Mouse (Mus musculus) adrenal gland (tissue): ENCODE data around the gene Wdr70.

Experiments used
- intact Hi-C: fragments of 180-260 bp; cut with DNase I; formaldehyde crosslinking; loops from one replicate; pipeline ENCODE4 v1.15.1; 2025
- microRNA-seq, 2 experiments: library from miRNA; unstranded; fragments of <30 nt; microRNA quantifications; one replicate each; pipeline ENCODE4; 2019

The Wdr70 gene

DNA sequence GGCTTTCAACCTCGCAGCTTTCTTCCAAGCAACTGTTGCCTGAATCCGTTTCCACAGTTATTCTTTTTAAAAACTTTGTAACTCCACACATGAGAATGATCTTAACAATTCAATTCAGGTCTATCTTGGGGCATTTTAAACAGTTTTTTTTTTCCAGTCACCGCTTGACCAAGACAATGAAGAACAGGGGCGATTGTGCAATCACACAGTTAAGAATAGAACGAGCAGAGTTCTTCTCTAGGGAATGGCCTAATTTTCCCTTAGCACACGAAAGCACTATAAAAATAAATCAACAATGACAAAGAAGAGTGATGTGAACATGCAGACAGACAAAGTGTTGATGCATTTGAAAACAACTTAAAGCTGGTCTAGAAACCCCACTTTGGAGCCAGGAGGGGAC lies 223.1 kb downstream of the Wdr70 start:
- intact Hi-C loops, result no loop called here

DNA sequence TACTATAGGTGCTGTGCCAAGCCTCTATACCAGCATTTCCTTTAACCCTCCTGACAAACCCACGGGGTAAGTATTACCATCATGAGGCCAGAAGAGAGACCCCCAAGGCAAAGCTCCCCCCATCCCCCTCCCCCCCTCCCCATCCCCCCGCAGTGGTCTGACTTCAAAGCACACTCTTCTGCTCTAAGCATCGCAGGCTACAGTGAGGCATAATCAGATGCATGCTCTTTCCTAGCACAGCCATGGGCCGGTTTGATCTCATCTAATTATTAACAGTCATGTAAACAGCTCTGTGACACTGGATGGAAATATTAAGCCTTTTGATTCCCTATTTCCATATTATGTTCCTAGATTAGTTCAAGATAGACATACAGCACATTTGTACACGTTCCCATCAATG lies 226.5 kb downstream of the Wdr70 start:
- intact Hi-C loops, result no loop called here

DNA sequence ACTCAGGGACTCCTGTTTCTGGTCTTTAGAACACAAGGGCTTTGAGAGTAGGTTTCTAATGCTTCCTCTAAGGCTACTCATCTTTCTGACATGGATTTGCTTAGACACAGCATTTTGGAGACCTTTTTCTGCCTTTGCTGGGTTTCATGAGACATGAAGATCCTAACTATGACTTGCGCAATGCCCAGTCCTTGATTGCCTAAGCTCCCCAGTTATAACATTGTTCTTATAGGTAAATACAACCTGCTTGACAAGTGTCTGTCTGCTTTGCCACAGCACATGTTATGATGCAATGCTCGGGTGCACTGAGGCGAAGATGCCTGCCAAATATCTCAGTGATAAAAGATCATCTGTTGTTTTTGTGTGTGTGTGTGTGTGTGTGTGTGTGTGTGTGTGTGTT lies 233.7 kb downstream of the Wdr70 start:
- intact Hi-C loops, result no loop called here

DNA sequence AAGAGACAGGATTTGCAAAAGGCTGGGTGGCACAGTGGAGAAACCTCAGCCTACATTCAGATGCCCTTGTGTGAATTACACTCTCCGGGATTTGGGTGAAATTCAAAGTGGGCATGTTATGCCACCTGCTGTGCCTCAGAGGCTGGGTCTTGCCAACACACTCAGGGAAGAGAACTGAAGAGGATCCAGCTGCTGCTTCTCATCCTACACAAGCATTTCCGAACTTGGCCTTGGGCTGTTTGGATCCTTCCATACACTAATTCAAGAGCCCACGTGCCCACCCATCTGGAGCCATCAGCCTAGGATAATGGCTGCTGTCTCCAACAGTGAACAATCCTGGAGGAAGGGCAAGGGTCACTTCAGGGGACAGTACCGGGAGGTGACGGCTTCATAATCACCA lies 235.7 kb downstream of the Wdr70 start:
- intact Hi-C loops, result no loop called here

DNA sequence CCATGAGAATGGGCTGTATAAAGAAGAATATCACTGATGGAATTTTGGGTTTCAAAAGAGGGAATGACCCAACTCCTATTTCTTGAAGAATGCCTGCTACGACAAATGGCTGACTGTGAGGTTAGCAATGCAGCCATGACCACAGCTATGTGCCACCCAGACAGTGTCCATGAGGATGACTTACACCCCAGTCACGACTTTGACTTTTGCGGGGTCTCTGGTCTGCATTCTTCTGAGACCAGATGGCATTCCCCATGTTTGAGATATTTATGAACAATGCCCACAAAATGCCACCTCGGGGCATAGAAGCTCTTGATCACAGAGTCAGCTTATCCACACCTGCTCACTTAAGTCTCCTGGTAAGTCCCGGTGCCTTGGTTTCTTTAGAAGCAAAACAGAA lies 236.1 kb downstream of the Wdr70 start:
- intact Hi-C loops, result no loop called here

DNA sequence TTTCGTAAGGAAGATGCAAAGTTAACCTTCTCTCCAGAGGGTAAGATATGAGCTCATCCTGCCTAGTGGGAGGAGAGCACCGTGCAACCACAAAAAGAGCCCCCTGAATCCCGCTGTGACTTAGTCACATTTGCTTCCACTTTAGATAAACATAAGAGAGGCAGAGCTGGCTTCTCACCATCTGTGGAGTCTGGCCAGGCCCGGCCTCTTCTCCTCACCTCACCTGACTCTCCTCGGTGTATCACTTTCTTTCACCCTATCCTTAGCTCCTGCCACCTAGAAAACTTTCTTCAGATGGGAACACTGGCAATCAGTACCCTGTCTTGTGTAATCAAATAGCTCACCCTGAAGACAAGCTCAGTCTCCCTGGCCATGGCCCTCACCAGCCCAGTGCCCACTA lies 240.2 kb downstream of the Wdr70 start:
- intact Hi-C loops, result no loop called here

DNA sequence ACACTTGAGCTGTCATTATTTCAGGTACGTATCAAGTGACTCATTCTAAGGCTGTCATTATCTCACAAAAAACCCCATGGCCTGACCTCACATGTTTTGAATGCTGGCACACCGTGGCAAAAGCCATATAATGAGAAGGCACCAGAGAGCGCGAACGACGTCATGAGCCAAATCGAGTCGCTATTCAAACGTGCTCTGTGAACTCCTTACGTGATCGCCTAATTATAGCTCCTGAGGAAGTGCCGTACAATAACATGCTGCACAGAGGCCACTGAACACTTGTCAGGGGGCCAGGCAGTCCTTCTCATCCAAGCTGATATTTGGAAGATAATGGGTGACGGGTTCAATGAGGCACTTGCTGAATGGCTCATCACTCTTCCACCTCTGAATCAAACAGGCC lies 241.6 kb downstream of the Wdr70 start:
- intact Hi-C loops, result no loop called here

DNA sequence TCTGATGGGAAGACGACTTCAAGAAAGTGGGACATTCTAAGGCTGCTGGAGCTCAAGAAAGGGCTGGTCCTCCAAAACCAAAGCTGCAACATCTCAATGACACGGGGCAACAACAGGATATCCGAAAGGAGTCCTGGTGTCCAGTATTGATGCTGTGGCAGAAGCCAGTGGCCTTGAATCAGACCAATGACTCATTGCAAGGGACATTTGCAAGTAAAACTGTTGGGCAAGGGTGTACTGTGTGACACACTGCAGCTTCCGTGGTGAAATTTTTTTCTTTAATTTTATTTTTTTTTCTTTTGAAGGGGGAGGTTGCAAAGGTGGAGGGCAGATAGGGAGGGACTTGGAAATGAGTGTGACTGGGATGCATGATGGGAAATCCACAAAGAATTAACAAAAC lies 256.6 kb downstream of the Wdr70 start:
- intact Hi-C loops, result no loop called here

DNA sequence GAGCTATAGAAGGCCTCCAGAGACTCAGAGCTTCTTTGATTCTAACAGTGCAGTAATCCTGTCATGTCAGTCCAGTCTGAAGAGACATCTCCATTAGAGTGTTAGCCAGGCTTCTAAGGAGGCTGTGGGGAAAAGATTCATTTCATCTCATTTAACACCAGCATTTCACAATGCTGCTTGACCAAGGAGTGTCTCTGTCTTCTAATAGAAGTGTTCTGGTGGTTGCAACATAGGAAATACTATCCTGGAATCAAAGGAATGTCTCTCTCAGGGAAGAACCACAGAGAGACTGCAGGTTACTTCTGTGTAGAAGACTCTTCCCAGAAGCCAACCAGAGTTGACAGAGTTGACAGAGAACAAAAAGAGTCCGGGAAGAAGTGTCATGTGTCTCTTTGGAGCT lies 257.3 kb downstream of the Wdr70 start:
- intact Hi-C loops, result no loop called here

DNA sequence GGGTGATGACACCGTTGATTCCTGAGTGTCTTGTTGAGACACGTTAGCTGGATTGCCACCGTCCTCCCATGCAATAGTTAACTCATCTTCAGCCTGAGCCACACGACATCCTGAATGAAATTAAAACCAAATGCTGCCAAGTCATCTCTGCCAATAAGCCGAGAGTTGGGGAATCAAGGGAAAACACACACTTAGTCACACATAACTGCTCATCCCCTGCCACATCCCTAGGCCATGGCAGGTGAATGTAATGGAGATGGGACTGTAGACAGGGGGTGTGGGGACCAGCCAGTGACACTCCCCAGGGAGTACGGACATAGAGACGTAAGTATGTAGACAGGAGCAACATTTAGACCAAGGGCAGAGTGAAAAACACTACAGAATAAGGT lies 260.1 kb downstream of the Wdr70 start:
- intact Hi-C loops, result no loop called here

DNA sequence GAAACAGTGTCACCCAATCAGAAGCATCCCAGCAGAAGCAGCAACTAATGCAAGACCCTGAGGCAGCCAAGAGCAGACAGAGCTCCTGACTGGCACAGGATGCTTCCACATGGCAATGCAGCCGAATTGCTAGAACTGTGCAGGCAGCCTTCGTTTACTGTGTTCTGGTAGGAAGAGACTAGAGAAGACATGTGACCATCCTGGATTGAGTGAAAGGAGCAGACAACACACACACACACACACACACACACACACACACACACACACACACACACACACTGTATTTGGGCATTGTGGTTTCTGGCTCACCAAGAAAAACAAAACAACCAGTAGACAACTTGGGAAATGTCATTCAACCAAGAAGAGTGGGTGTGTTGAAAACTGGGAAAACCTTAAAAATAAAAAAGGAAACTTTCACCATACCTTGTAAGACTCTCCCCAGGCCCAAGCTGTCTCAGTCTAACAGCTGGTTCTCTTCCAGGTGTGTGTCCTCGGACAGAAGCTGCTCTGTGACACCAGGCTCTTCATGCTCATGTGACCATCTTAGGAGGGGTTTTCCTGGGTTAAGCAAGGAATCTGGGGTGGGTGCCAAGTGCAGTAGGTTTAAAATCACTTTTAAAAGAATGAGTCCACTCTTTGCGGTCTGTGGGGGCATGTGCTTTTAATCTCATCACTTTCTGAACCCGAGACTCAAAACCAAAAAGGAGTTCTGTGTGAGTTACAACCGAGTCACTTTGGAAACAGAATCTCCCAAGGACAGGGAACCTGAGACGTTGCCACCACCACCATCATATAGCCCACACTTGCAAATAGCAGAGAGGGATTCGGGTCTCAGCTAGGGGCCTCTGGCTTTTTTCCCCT lies 260.7 kb downstream of the Wdr70 start:
- intact Hi-C loops, result no loop called here

DNA sequence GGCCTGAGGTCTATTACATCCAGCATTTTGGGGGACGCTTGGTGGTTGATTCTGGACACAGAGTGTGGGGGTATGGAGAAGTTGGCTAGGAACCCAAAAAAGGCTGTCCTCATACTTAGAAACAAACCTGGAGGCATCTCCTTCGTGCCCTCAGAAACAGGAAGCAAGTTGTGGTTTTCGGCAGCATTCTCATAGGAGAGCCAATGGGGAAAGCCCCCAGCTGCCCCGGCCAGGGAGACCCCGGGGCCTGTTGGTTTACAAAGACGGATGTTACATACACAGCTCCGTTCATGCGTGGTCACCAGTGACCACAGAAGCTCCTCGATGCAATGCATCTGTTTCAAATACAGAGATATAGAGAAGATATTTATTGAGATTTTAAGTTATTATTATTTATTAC lies 263.6 kb downstream of the Wdr70 start:
- intact Hi-C loops, result no loop called here

DNA sequence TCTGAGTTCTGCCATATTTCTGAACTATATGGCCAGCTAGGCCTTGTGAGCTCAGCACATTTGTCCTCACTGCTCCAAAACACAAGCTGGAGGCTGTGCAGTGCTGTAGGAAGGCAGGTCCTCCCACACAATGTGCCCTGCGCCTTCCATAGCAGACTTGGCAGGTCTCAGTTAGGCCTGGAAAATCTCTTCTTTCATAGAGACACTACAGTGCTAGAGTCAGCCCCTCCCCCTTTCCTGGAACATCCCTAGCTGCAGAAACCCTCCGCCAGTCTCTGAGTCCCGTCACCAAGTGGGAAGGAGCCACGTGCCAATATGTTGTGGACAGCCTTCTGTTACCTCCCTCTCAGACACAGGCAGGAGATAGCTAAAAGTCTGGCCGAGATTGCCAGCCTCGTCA lies 273.5 kb downstream of the Wdr70 start:
- intact Hi-C loops, result no loop called here

DNA sequence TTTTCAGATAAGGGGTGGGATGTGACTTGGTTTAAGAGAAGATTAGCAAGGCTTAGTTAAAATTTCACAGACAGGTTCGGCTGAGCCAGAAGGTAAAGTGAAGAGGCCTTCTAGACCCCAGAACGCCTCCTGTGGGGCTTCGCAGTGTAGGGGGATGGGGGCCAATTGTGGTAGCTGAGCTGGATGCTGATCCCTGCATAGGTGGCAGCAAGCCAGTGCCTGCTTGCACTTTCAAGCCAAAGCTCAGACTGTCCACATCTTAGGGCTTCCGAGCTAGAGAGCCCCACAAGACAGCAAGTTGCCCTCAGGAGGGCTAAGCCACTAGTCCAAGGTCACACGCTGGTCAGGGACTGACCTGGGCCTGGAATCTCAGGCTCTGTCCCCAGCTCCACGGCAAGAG lies 275.1 kb downstream of the Wdr70 start:
- intact Hi-C loops, result no loop called here

Small RNA genes lying within 50 kb of the gene (microRNA-seq; reads per million reads assigned to microRNA genes)
- gene Gm27529, result 0 reads per million in 2 experiments
